Mouse (Mus musculus): Measurements from ENCODE around the gene Xab2.

- TF ChIP-seq POLR2A (IDR thresholded peaks at IDR 0.05; ENCODE audit: insufficient read depth, low read length) (no peak), CTCF (IDR thresholded peaks at IDR 0.05; ENCODE audit: low read depth, low read length) (no peak), EP300 (IDR thresholded peaks at IDR 0.05; ENCODE audit: insufficient read depth, low read depth, low read length) (no peak)
Measured at GRCm38 (mm10) chr8:3607822-3608221, 13.3 kb downstream of the Xab2 start.

Data from ES-Bruce4 (cell line).